Comparison of ENCODE assay signal across 9 mouse cellular contexts in the genomic region with DNA sequence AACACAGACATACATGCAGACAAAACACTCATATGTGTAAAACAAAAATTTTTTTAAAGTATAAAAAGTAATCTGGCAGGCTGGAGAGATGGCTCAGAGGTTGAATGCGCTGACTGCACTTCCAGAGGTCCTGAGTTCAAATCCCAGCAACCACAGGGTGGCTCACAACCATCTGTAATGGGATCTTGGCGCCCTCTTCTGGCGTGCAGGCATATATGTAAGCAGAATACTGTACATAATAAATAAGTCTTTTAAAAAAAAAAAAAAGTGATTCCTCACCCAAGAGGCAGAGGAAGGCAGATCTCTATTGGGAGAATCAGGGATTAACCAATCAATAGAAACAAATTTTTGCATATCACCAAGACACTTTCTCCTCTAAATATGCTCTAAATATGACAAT.
DNase-seq lines count a peak whose midpoint lies in the region.
"Had no signal": no experiment of that assay in that cellular context is flagged by ENCODE, and none has a peak within 500 bp of the region (broad histone marks: within the 10 kb centered on the region; RNA-seq: fewer than 3 reads in every experiment).

No protein-coding gene starts in this region.

- peak; percentile 44 to 50 for DNase-seq in kidney, postnatal 4 days
- no peak for DNase-seq in kidney, postnatal 14 days
- peak; percentile 56 for DNase-seq in 3T3-L1 (ENCODE audit: low read depth, low spot score)
- peak; percentile 49 for DNase-seq in 416B (ENCODE audit: low read depth)
- peak; percentile 50 for DNase-seq in R1 (ENCODE audit: low read depth, low spot score)
- no peak for DNase-seq in testis, postnatal 14 days (ENCODE audit: low spot score)
- no peak for DNase-seq in cerebellum, postnatal 10 days
- DNase-seq: cerebellum, postnatal 14 days; lung, postnatal 10 days had no signal

Comparison
In these comparisons a context has a peak if more than half of its experiments do, and no peak if none do; other contexts are left out.
1. DNase-seq: peak in kidney, postnatal 4 days (2 of 2), 3T3-L1 (single experiment), 416B (single experiment) and R1 (single experiment); none in kidney, postnatal 14 days (single experiment), testis, postnatal 14 days (single experiment) and cerebellum, postnatal 10 days (0 of 2).